Mouse (Mus musculus) hematopoietic multipotent progenitor cell, adult 10-12 weeks (in vitro differentiated cells): ENCODE data around the gene Ldah. TPM values are rescaled to one million over a fixed set of nuclear protein-coding genes. Genes with fewer than 3 reads are reported as not detected.

Experiments
- polyA plus RNA-seq: library from polyadenylated mRNA; stranded (reverse); fragments of >175 nt; gene quantifications from 2 replicates; pipeline ENCODE4 v1.2.3, GENCODE M21; 2012; ENCODE audit warnings: low replicate concordance

Gene Ldah
- polyA plus RNA-seq: 3.7 and 5.1 TPM in 2 replicates

DNA sequence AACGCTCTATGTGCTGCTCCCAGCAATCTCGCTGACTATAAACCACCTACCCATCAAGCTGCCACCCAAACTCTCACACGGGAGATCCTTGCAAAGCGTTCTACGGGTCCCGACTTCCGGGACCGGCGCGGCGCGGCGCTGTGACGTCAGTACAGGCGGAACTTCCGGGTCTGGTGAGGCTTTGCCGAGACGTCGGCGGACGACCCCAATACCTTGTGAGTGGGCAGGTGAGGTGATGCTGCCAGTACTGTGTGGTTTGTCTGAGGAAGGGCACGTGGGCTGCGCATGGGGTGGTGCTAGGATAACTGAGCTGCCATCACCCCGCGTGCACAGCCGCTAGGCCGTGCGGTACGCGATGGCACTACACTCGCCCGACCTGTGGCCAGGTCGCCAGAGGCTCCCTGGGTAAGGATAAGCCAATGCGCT, at the start of gene Ldah:
Gene Ldah (plus strand): TSS at position 130 of the 426 bp plus-strand sequence.

GRCm38 (mm10) chr12:8301841-8302431, 94.0 kb downstream of the Ldah start, which contains the start of gene Gdf7:
Gdf7 (minus strand) TSS chr12:8301954.

GRCm38 (mm10) chr12:8313270-8313771, 105.4 kb downstream of the Ldah start, which contains the start of gene Hs1bp3:
Hs1bp3 (plus strand) TSS chr12:8313432.

Other genes starting within 250 kb of the Ldah start
- not detected in 2 replicates for gene Apob, start 230.5 kb upstream of the Ldah start, polyA plus RNA-seq
- not detected in 2 replicates for gene Gdf7, start 93.8 kb downstream of the Ldah start, polyA plus RNA-seq
- 4.4 and 12.5 TPM in 2 replicates for gene Hs1bp3, start 105.3 kb downstream of the Ldah start, polyA plus RNA-seq